Mouse (Mus musculus): ENCODE data around the gene Ggact.

Gene Ggact

GRCm38 (mm10) chr14:122913657-122914056, at the start of gene Ggact:
Gene Ggact (minus strand): TSS chr14:122913757.
- no peak for DNase-seq

- no peak for DNase-seq
Observed at GRCm38 (mm10) chr14:122957941-122958340, 44.4 kb upstream of the Ggact start.

GRCm38 (mm10) chr14:122953331-122953730, 39.8 kb upstream of the Ggact start:
- DNase-seq, result peak; percentile 29 to 31

GRCm38 (mm10) chr14:122952556-122952955, 39.0 kb upstream of the Ggact start:
- DNase-seq, result no peak

GRCm38 (mm10) chr14:122951676-122952445, 38.3 kb upstream of the Ggact start:
- no peak for DNase-seq

GRCm38 (mm10) chr14:122950915-122951314, 37.4 kb upstream of the Ggact start:
- no peak for DNase-seq

GRCm38 (mm10) chr14:122943475-122943853, 29.9 kb upstream of the Ggact start:
- no peak for DNase-seq

- DNase-seq, result no peak
Observed at GRCm38 (mm10) chr14:122942757-122943474, 29.4 kb upstream of the Ggact start.

GRCm38 (mm10) chr14:122936460-122936859, 22.9 kb upstream of the Ggact start:
- no peak for DNase-seq

- DNase-seq, result no peak
Observed at GRCm38 (mm10) chr14:122920011-122920410, 6.5 kb upstream of the Ggact start.

- DNase-seq, result no peak
Observed at GRCm38 (mm10) chr14:122917676-122918075, 4.1 kb upstream of the Ggact start.

- DNase-seq, result peak; percentile 63 to 66
Observed at GRCm38 (mm10) chr14:122912812-122913498, 602 bp downstream of the Ggact start.

GRCm38 (mm10) chr14:122912137-122912536, 1.4 kb downstream of the Ggact start:
- no peak for DNase-seq

- DNase-seq, result no peak
Observed at GRCm38 (mm10) chr14:122911265-122911664, 2.3 kb downstream of the Ggact start.

- no peak for DNase-seq
Observed at GRCm38 (mm10) chr14:122909368-122910091, 4.0 kb downstream of the Ggact start.

- DNase-seq, result no peak
Observed at GRCm38 (mm10) chr14:122908075-122908474, 5.5 kb downstream of the Ggact start.

GRCm38 (mm10) chr14:122905007-122905406, 8.6 kb downstream of the Ggact start:
- DNase-seq, result no peak

- no peak for DNase-seq
Observed at GRCm38 (mm10) chr14:122903923-122904351, 9.6 kb downstream of the Ggact start.

GRCm38 (mm10) chr14:122902884-122903283, 10.7 kb downstream of the Ggact start:
- peak; percentile 9 to 18 for DNase-seq

- peak; percentile 51 to 52 for DNase-seq
Observed at GRCm38 (mm10) chr14:122902136-122902535, 11.4 kb downstream of the Ggact start.

- no peak for DNase-seq
Observed at GRCm38 (mm10) chr14:122901715-122902114, 11.8 kb downstream of the Ggact start.

- no peak for DNase-seq
Observed at GRCm38 (mm10) chr14:122901177-122901576, 12.4 kb downstream of the Ggact start.

GRCm38 (mm10) chr14:122900679-122901078, 12.9 kb downstream of the Ggact start:
- DNase-seq, result no peak

All from thymus, postnatal 36 days (tissue).